Mouse (Mus musculus): ENCODE data around the gene Olfr1444.

Gene Olfr1444

GRCm38 (mm10) chr19:12856983-12857382 is at the start of gene Olfr1444:
TSS of gene Olfr1444 (plus strand) at chr19:12857283.
- no peak for DNase-seq (ENCODE audit: low spot score)

- DNase-seq (ENCODE audit: low spot score): no peak
These were observed 44.3 kb upstream of the Olfr1444 start for GRCm38 (mm10) chr19:12812644-12813364.

GRCm38 (mm10) chr19:12813883-12814282 is 43.2 kb upstream of the Olfr1444 start:
- DNase-seq (ENCODE audit: low spot score): no peak

GRCm38 (mm10) chr19:12818507-12818906 is 38.6 kb upstream of the Olfr1444 start:
- DNase-seq (ENCODE audit: low spot score): no peak

GRCm38 (mm10) chr19:12820383-12820782 is 36.7 kb upstream of the Olfr1444 start:
- DNase-seq (ENCODE audit: low spot score): no peak

GRCm38 (mm10) chr19:12824549-12824948 is 32.5 kb upstream of the Olfr1444 start:
- DNase-seq (ENCODE audit: low spot score): no peak

GRCm38 (mm10) chr19:12830823-12831430 is 26.2 kb upstream of the Olfr1444 start:
- no peak for DNase-seq (ENCODE audit: low spot score)

GRCm38 (mm10) chr19:12831559-12831958 is 25.5 kb upstream of the Olfr1444 start:
- no peak for DNase-seq (ENCODE audit: low spot score)

- DNase-seq (ENCODE audit: low spot score): no peak
These were observed 23.5 kb upstream of the Olfr1444 start for GRCm38 (mm10) chr19:12833625-12834024.

- DNase-seq (ENCODE audit: low spot score): no peak
These were observed 18.6 kb upstream of the Olfr1444 start for GRCm38 (mm10) chr19:12838507-12838906.

- no peak for DNase-seq (ENCODE audit: low spot score)
These were observed 10.7 kb upstream of the Olfr1444 start, which contains the start of gene Gm5244 for GRCm38 (mm10) chr19:12846382-12846781. TSS of gene Gm5244 (plus strand) at chr19:12846682.

- no peak for DNase-seq (ENCODE audit: low spot score)
These were observed 26.5 kb downstream of the Olfr1444 start, which contains the start of gene Olfr1445 for GRCm38 (mm10) chr19:12883555-12883954. TSS of gene Olfr1445 (plus strand) at chr19:12883855.

- DNase-seq (ENCODE audit: low spot score): no peak
These were observed 36.3 kb downstream of the Olfr1444 start, which contains the start of gene Olfr1446 for GRCm38 (mm10) chr19:12893424-12893823. TSS of gene Olfr1446 (minus strand) at chr19:12893524.

- DNase-seq (ENCODE audit: low spot score): no peak
These were observed 46.6 kb downstream of the Olfr1444 start, which contains the start of gene Olfr1447 for GRCm38 (mm10) chr19:12903643-12904042. TSS of gene Olfr1447 (minus strand) at chr19:12903743.

All from ovary, adult 18-20 months (tissue).